Mouse (Mus musculus) megakaryocyte, embryonic 14.5 days (primary cell): ENCODE measurements around the gene Rcn1.

Source experiments
- FLI1 ChIP-seq: IDR thresholded peaks from 2 replicates; pipeline ENCODE4 v1.6.1; 2012; ENCODE audit warnings: low read length, inconsistent platforms, mixed read lengths
- GATA1 ChIP-seq: IDR thresholded peaks from 3 replicates; pipeline ENCODE4 v1.6.1; 2012; ENCODE audit warnings: mixed read lengths, low read length, inconsistent platforms, borderline replicate concordance

- TF ChIP-seq GATA1 (no peak), FLI1 (no peak)
These were observed 23.9 kb downstream of the Rcn1 start for GRCm38 (mm10) chr2:105375261-105375660.
